Mouse (Mus musculus): ENCODE results near the gene Stk32c. TPM values are rescaled to one million over a fixed set of nuclear protein-coding genes. Genes with fewer than 3 reads are reported as not detected.
A peak's percentile ranks its signal among the peaks of the same experiment; 100 is the strongest.

Gene Stk32c
- 0.29 TPM in 1 of 2 replicates, not detected in the other for polyA plus RNA-seq (2014; fragmentation: Nextera tagmentation; extraction: Ambion mirVana)

- peak within 1 kb of the TSS; percentile 57 for H3K4me3 ChIP-seq (ENCODE audit: low read length)
- WGBS: 2% methylated on average over 53 of the region's 53 CpGs
- H3K9me3 ChIP-seq (ENCODE audit: control insufficient read depth, low read length): no peaks in the 10 kb centered on the region
- no peaks in the 10 kb centered on the region for H3K27me3 ChIP-seq (ENCODE audit: control insufficient read depth, insufficient read depth, low read length)
- peak; percentile 98 for ATAC-seq (ENCODE audit: low FRiP score, low TSS enrichment)
- no peaks in the 10 kb centered on the region for H3K36me3 ChIP-seq (ENCODE audit: control insufficient read depth, insufficient read depth, low read length)
- peak within 1 kb of the TSS; percentile 65 for H3K4me2 ChIP-seq (replicated peaks; ENCODE audit: low read depth, low read length)
- H3K27ac ChIP-seq (ENCODE audit: low read depth, low read length): peak within 1 kb of the TSS; percentile 83
- peaks cover 16% of the 10 kb centered on the region; the same call in 1 of the 2 replicates for H3K4me1 ChIP-seq (ENCODE audit: control insufficient read depth, insufficient read depth, low read length)
- H3K9ac ChIP-seq (ENCODE audit: low read depth, low read length): peak within 1 kb of the TSS; percentile 74
Measured at GRCm38 (mm10) chr7:139212754-139213745, at the start of gene Stk32c, which contains the start of gene Lrrc27. Gene Stk32c (minus strand): TSS chr7:139213307. Gene Lrrc27 (plus strand): TSS chr7:139212988.

GRCm38 (mm10) chr7:139257752-139258542 lies 44.8 kb upstream of the Stk32c start:
- 72% methylated on average over 10 of the region's 10 CpGs for WGBS
- H3K9ac ChIP-seq (ENCODE audit: low read depth, low read length): no peak overlapping the region
- H3K4me1 ChIP-seq (ENCODE audit: control insufficient read depth, insufficient read depth, low read length): peaks cover 4% of the 10 kb centered on the region; the same call in 1 of the 2 replicates
- H3K4me3 ChIP-seq (ENCODE audit: low read length): no peak overlapping the region
- peak; percentile 71 for ATAC-seq (ENCODE audit: low FRiP score, low TSS enrichment)
- H3K27ac ChIP-seq (ENCODE audit: low read depth, low read length): peak overlapping the region; percentile 74
- no peak overlapping the region for H3K4me2 ChIP-seq (replicated peaks; ENCODE audit: low read depth, low read length)
- H3K9me3 ChIP-seq (ENCODE audit: control insufficient read depth, low read length): peaks cover 2% of the 10 kb centered on the region; the same call in 1 of the 2 replicates
- H3K27me3 ChIP-seq (ENCODE audit: control insufficient read depth, insufficient read depth, low read length): no peaks in the 10 kb centered on the region
- peaks cover 12% of the 10 kb centered on the region; the same call in 1 of the 2 replicates for H3K36me3 ChIP-seq (ENCODE audit: control insufficient read depth, insufficient read depth, low read length)

DNA sequence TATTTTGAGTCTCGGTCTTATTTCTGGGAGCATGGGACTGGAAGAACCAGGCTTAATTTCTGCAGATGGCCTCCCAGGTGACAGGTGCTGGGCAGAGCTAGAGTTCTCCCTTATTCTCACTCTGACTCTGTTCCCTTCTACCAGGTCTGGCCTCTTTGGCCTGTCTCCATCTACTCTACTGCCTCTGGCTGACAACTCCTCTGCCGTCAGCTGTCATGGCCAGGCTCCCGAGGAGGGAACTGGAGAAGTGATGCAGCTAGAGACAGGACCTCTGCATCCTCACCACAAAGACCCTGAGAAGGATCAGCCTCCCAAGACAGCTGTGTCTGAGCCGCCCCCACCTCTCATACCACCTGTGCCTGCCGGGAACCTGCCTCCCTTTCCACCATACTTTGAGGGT lies 41.5 kb upstream of the Stk32c start:
- Histone ChIP-seq H3K27ac (ENCODE audit: low read depth, low read length) (no peak overlapping the region), H3K4me3 (ENCODE audit: low read length) (no peak overlapping the region), H3K36me3 (ENCODE audit: control insufficient read depth, insufficient read depth, low read length) (peaks cover 12% of the 10 kb centered on the region; the same call in 1 of the 2 replicates), H3K4me2 (replicated peaks; ENCODE audit: low read depth, low read length) (no peak overlapping the region), H3K9ac (ENCODE audit: low read depth, low read length) (no peak overlapping the region), H3K9me3 (ENCODE audit: control insufficient read depth, low read length) (no peaks in the 10 kb centered on the region), H3K27me3 (ENCODE audit: control insufficient read depth, insufficient read depth, low read length) (peaks cover 4% of the 10 kb centered on the region; the same call in 1 of the 2 replicates), H3K4me1 (ENCODE audit: control insufficient read depth, insufficient read depth, low read length) (peaks cover 31% of the 10 kb centered on the region)
- WGBS: 81% methylated on average over 5 of the region's 5 CpGs
- ATAC-seq (ENCODE audit: low FRiP score, low TSS enrichment): no peak

GRCm38 (mm10) chr7:139253462-139253861 lies 40.4 kb upstream of the Stk32c start:
- Histone ChIP-seq H3K9me3 (ENCODE audit: control insufficient read depth, low read length) (no peaks in the 10 kb centered on the region), H3K4me2 (replicated peaks; ENCODE audit: low read depth, low read length) (no peak overlapping the region), H3K4me1 (ENCODE audit: control insufficient read depth, insufficient read depth, low read length) (peaks cover 39% of the 10 kb centered on the region), H3K27ac (ENCODE audit: low read depth, low read length) (no peak overlapping the region), H3K4me3 (ENCODE audit: low read length) (no peak overlapping the region), H3K36me3 (ENCODE audit: control insufficient read depth, insufficient read depth, low read length) (peaks cover 12% of the 10 kb centered on the region; the same call in 1 of the 2 replicates), H3K9ac (ENCODE audit: low read depth, low read length) (no peak overlapping the region), H3K27me3 (ENCODE audit: control insufficient read depth, insufficient read depth, low read length) (peaks cover 4% of the 10 kb centered on the region)
- no peak for ATAC-seq (ENCODE audit: low FRiP score, low TSS enrichment)
- WGBS: 57% methylated on average over 3 of the region's 3 CpGs

DNA sequence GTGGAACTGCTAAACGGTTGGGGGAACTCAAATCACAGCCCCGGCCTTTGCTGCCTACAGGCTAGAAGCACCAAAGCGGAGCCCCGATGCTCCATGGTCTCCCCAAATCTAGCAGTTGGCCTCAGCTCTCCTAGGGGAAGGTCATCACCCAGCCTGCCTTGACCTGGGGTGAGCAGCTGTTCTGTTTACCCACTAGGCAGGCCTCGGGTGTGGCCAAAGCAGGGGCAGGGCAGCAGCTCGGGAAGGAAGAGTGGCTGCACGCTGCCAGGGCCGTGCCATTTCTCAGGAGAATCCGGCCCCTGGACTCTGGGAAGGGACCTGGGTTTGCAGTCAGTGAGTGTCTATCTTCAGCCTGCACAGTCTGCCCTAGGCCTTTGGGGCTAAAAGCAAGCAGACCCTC lies 39.9 kb upstream of the Stk32c start:
- Histone ChIP-seq H3K4me2 (replicated peaks; ENCODE audit: low read depth, low read length) (no peak overlapping the region), H3K36me3 (ENCODE audit: control insufficient read depth, insufficient read depth, low read length) (peaks cover 12% of the 10 kb centered on the region; the same call in 1 of the 2 replicates), H3K9me3 (ENCODE audit: control insufficient read depth, low read length) (no peaks in the 10 kb centered on the region), H3K4me1 (ENCODE audit: control insufficient read depth, insufficient read depth, low read length) (peaks cover 39% of the 10 kb centered on the region), H3K9ac (ENCODE audit: low read depth, low read length) (no peak overlapping the region), H3K4me3 (ENCODE audit: low read length) (no peak overlapping the region), H3K27ac (ENCODE audit: low read depth, low read length) (no peak overlapping the region), H3K27me3 (ENCODE audit: control insufficient read depth, insufficient read depth, low read length) (peaks cover 4% of the 10 kb centered on the region)
- 66% methylated on average over 9 of the region's 9 CpGs for WGBS
- no peak for ATAC-seq (ENCODE audit: low FRiP score, low TSS enrichment)

DNA sequence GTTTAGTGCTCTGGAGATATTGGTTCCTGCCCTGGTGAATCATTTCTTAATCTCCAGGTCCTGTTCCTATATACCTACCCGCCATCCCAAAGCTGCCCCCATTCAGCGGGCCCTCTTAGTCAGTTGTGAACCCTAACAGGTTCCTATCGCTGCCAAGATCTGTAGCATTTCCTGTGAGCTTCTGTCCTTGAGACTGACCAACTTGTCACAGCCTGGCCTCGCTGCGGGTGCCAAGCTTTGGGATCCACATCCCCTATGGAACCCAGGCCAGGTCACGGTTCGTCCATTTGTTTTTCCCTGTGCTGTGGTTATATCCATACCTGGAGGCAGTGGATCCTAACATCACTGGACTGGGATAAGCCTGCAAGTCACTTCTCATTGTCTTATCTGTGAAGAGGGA lies 39.5 kb upstream of the Stk32c start:
- Histone ChIP-seq H3K4me1 (ENCODE audit: control insufficient read depth, insufficient read depth, low read length) (peaks cover 40% of the 10 kb centered on the region), H3K9ac (ENCODE audit: low read depth, low read length) (no peak overlapping the region), H3K27ac (ENCODE audit: low read depth, low read length) (no peak overlapping the region), H3K9me3 (ENCODE audit: control insufficient read depth, low read length) (no peaks in the 10 kb centered on the region), H3K4me3 (ENCODE audit: low read length) (no peak overlapping the region), H3K4me2 (replicated peaks; ENCODE audit: low read depth, low read length) (no peak overlapping the region), H3K36me3 (ENCODE audit: control insufficient read depth, insufficient read depth, low read length) (peaks cover 12% of the 10 kb centered on the region; the same call in 1 of the 2 replicates), H3K27me3 (ENCODE audit: control insufficient read depth, insufficient read depth, low read length) (peaks cover 4% of the 10 kb centered on the region)
- no peak for ATAC-seq (ENCODE audit: low FRiP score, low TSS enrichment)
- 88% methylated on average over 7 of the region's 7 CpGs for WGBS

- ATAC-seq (ENCODE audit: low FRiP score, low TSS enrichment): no peak; the same call in 1 of the 2 replicates
- H3K4me3 ChIP-seq (ENCODE audit: low read length): no peak overlapping the region
- H3K36me3 ChIP-seq (ENCODE audit: control insufficient read depth, insufficient read depth, low read length): peaks cover 12% of the 10 kb centered on the region; the same call in 1 of the 2 replicates
- peak overlapping the region; percentile 18; the same call in 1 of the 2 replicates for H3K27ac ChIP-seq (ENCODE audit: low read depth, low read length)
- H3K9me3 ChIP-seq (ENCODE audit: control insufficient read depth, low read length): no peaks in the 10 kb centered on the region
- H3K4me1 ChIP-seq (ENCODE audit: control insufficient read depth, insufficient read depth, low read length): peaks cover 47% of the 10 kb centered on the region
- H3K27me3 ChIP-seq (ENCODE audit: control insufficient read depth, insufficient read depth, low read length): peaks cover 4% of the 10 kb centered on the region
- WGBS: 61% methylated on average over 5 of the region's 5 CpGs
- no peak overlapping the region for H3K4me2 ChIP-seq (replicated peaks; ENCODE audit: low read depth, low read length)
- H3K9ac ChIP-seq (ENCODE audit: low read depth, low read length): no peak overlapping the region
Measured at GRCm38 (mm10) chr7:139251881-139252301, 38.8 kb upstream of the Stk32c start.

- Histone ChIP-seq H3K27ac (ENCODE audit: low read depth, low read length) (no peak overlapping the region), H3K9me3 (ENCODE audit: control insufficient read depth, low read length) (no peaks in the 10 kb centered on the region), H3K27me3 (ENCODE audit: control insufficient read depth, insufficient read depth, low read length) (peaks cover 4% of the 10 kb centered on the region), H3K9ac (ENCODE audit: low read depth, low read length) (peak overlapping the region; percentile 80; the same call in 1 of the 2 replicates), H3K4me2 (replicated peaks; ENCODE audit: low read depth, low read length) (peak overlapping the region; percentile 96), H3K36me3 (ENCODE audit: control insufficient read depth, insufficient read depth, low read length) (no peaks in the 10 kb centered on the region; the same call in 1 of the 2 replicates), H3K4me1 (ENCODE audit: control insufficient read depth, insufficient read depth, low read length) (peaks cover 52% of the 10 kb centered on the region), H3K4me3 (ENCODE audit: low read length) (peak overlapping the region; percentile 65)
- WGBS: 43% methylated on average over 7 of the region's 7 CpGs
- no peak for ATAC-seq (ENCODE audit: low FRiP score, low TSS enrichment)
Measured at GRCm38 (mm10) chr7:139249406-139250210, 36.5 kb upstream of the Stk32c start.
